Mouse (Mus musculus): ENCODE data around the gene Myo15b. TPM values are rescaled to one million over a fixed set of nuclear protein-coding genes. Genes with fewer than 3 reads are reported as not detected.

Myo15b gene
- polyA plus RNA-seq, 1 experiment from 2014 or later: 0.08 TPM

DNA sequence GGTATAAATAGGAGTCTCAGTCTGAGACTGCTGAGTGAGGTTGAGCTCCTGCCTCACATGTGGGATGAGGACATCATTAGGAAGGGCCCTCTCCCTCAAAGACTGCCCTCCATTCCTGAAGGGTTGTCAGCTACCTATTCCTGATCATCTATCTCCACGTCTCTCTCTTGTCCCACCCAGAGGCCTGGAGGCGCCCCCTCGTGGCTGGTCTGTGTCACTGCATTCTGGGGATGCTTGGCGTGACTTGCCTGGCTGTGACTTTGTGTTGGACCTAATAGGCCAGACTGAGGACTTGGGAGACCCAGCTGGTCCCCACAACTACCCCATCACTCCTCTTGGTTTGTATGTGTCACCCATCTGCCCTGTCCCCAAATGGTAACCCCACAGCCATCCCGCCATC lies 22.8 kb downstream of the Myo15b start:
- no peak overlapping the region for H3K4me2 ChIP-seq (replicated peaks)
- H3K27me3 ChIP-seq: peaks cover 12% of the 10 kb centered on the region; the same call in 1 of the 2 replicates
- 25% methylated on average over 5 of the region's 5 CpGs for WGBS
- no peak for ATAC-seq
- H3K4me1 ChIP-seq (replicated peaks): no peaks in the 10 kb centered on the region
- H3K9me3 ChIP-seq: no peaks in the 10 kb centered on the region
- H3K36me3 ChIP-seq: no peaks in the 10 kb centered on the region
- H3K9ac ChIP-seq (replicated peaks): no peak overlapping the region
- no peak overlapping the region for H3K4me3 ChIP-seq (replicated peaks)
- H3K27ac ChIP-seq: no peak overlapping the region

DNA sequence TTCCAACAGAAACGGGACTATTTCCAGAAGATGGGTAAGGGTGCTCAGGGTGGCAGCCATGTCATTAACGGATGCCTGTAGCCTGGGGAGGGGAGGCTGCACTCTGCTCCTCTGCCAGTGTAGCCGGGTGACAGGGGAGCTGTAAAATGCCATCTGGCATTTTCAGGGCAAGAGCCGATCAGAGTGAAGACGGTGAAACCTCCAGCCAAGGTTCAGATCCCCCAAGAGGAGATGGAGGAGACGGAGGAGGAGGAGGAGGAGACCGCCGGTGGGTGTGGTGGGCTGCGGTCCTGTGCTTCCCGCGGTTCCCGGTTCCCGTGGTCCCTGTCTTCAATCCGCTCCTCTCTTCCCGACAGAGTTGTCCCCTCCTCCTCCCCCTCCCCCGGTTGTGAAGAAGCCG lies 25.0 kb downstream of the Myo15b start:
- Histone ChIP-seq H3K9me3 (no peaks in the 10 kb centered on the region), H3K4me2 (replicated peaks) (no peak overlapping the region), H3K27ac (no peak overlapping the region), H3K4me3 (replicated peaks) (no peak overlapping the region), H3K9ac (replicated peaks) (no peak overlapping the region), H3K36me3 (no peaks in the 10 kb centered on the region), H3K27me3 (peaks cover 12% of the 10 kb centered on the region; the same call in 1 of the 2 replicates), H3K4me1 (replicated peaks) (no peaks in the 10 kb centered on the region)
- 33% methylated on average over 17 of the region's 17 CpGs for WGBS
- ATAC-seq: no peak

- no peaks in the 10 kb centered on the region for H3K4me1 ChIP-seq (replicated peaks)
Measured at GRCm38 (mm10) chr11:115884361-115884760, 26.2 kb downstream of the Myo15b start.

DNA sequence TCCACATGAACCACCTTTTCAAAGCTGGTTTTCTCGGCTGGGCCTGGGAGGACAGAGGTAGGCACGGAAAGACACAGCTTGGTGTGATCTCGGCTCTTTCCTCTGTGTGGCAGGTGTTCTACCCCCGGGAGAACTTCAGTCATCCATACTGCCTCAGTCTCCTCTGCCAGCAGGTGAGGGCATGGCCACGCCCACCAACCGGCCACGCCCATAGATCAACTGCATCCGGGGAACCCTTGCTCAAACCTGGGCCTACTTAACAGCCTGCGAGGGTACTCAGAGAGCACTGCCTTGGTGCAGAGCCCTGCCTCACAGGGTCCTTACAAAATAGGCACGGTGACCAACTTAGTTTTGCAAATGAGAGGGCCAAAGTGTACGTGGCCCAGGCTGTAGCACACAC lies 27.1 kb downstream of the Myo15b start:
- no peak overlapping the region for H3K9ac ChIP-seq (replicated peaks)
- no peaks in the 10 kb centered on the region for H3K9me3 ChIP-seq
- H3K27me3 ChIP-seq: peaks cover 12% of the 10 kb centered on the region; the same call in 1 of the 2 replicates
- no peak overlapping the region for H3K4me2 ChIP-seq (replicated peaks)
- no peak overlapping the region for H3K27ac ChIP-seq
- ATAC-seq: no peak
- WGBS: 81% methylated on average over 11 of the region's 11 CpGs
- H3K4me1 ChIP-seq (replicated peaks): no peaks in the 10 kb centered on the region
- no peaks in the 10 kb centered on the region for H3K36me3 ChIP-seq
- H3K4me3 ChIP-seq (replicated peaks): no peak overlapping the region

More at GRCm38 (mm10) chr11:115884361-115884760, 26.2 kb downstream of the Myo15b start:
- H3K9me3 ChIP-seq: no peaks in the 10 kb centered on the region
- H3K4me3 ChIP-seq (replicated peaks): no peak overlapping the region
- H3K27ac ChIP-seq: no peak overlapping the region
- no peaks in the 10 kb centered on the region for H3K36me3 ChIP-seq
- H3K9ac ChIP-seq (replicated peaks): no peak overlapping the region
- H3K4me2 ChIP-seq (replicated peaks): no peak overlapping the region
- ATAC-seq: no peak
- 92% methylated on average over 3 of the region's 3 CpGs for WGBS
- H3K27me3 ChIP-seq: peaks cover 12% of the 10 kb centered on the region; the same call in 1 of the 2 replicates

GRCm38 (mm10) chr11:115886446-115886845 lies 28.2 kb downstream of the Myo15b start:
- ATAC-seq: no peak
- no peaks in the 10 kb centered on the region for H3K36me3 ChIP-seq
- H3K4me1 ChIP-seq (replicated peaks): no peaks in the 10 kb centered on the region
- WGBS: 94% methylated on average over 11 of the region's 11 CpGs
- no peak overlapping the region for H3K27ac ChIP-seq
- H3K9ac ChIP-seq (replicated peaks): no peak overlapping the region
- no peaks in the 10 kb centered on the region for H3K9me3 ChIP-seq
- no peak overlapping the region for H3K4me2 ChIP-seq (replicated peaks)
- H3K4me3 ChIP-seq (replicated peaks): no peak overlapping the region
- H3K27me3 ChIP-seq: peaks cover 12% of the 10 kb centered on the region; the same call in 1 of the 2 replicates

GRCm38 (mm10) chr11:115888020-115888419 lies 29.8 kb downstream of the Myo15b start:
- ATAC-seq: no peak
- H3K27me3 ChIP-seq: peaks cover 12% of the 10 kb centered on the region; the same call in 1 of the 2 replicates
- no peaks in the 10 kb centered on the region for H3K4me1 ChIP-seq (replicated peaks)
- H3K4me3 ChIP-seq (replicated peaks): no peak overlapping the region
- no peak overlapping the region for H3K9ac ChIP-seq (replicated peaks)
- H3K36me3 ChIP-seq: peaks cover 11% of the 10 kb centered on the region
- WGBS: 85% methylated on average over 5 of the region's 5 CpGs
- no peak overlapping the region for H3K27ac ChIP-seq
- no peak overlapping the region for H3K4me2 ChIP-seq (replicated peaks)
- H3K9me3 ChIP-seq: no peaks in the 10 kb centered on the region

DNA sequence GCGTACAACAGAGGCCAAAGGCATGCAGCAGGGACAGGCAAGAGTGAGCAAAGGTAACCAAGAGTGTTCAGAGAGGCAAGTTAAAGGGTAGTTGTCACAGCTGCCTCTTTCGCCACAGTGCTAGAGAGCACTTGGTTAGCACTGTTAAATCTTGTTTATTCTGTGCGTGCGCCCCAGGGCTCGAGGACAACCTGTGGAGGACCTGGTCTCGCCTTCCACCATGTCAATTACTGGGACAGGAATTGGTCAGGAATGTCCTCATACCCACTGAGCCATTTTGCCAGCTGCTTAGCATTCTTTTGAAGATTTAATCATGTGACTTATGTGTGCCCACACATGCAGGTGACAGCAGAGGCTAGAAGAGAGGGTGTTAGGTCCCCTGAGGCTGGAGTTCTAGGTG lies 31.0 kb downstream of the Myo15b start:
- no peak for ATAC-seq
- no peak overlapping the region for H3K4me3 ChIP-seq (replicated peaks)
- WGBS: 90% methylated on average over 6 of the region's 6 CpGs
- no peak overlapping the region for H3K27ac ChIP-seq
- peaks cover 22% of the 10 kb centered on the region for H3K36me3 ChIP-seq
- H3K9ac ChIP-seq (replicated peaks): no peak overlapping the region
- peaks cover 3% of the 10 kb centered on the region; the same call in 1 of the 2 replicates for H3K27me3 ChIP-seq
- no peaks in the 10 kb centered on the region for H3K9me3 ChIP-seq
- no peaks in the 10 kb centered on the region for H3K4me1 ChIP-seq (replicated peaks)
- no peak overlapping the region for H3K4me2 ChIP-seq (replicated peaks)

DNA sequence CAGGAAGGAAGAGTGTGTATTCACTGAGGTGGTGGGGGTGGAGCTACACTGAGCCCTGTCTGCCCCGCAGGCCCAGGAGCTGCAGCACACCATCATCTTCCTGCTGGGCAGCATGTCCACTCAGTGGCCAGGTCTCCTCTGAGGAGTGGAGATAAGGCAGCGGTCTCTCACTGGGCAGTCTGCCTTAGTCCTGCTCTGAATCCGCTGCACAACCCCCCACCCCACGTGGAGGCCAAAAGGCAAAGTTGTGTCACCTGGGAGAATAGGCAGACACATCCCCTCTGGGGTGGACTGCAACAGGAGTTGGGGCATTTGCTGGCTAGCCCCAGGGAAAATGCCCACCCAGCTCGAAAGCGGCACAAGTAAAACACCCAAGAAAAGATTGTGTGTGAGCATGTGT lies 34.0 kb downstream of the Myo15b start:
- ATAC-seq: no peak
- peaks cover 51% of the 10 kb centered on the region for H3K36me3 ChIP-seq
- H3K27ac ChIP-seq: no peak overlapping the region
- 63% methylated on average over 6 of the region's 6 CpGs for WGBS
- no peaks in the 10 kb centered on the region for H3K27me3 ChIP-seq
- no peak overlapping the region for H3K9ac ChIP-seq (replicated peaks)
- no peak overlapping the region for H3K4me2 ChIP-seq (replicated peaks)
- H3K4me3 ChIP-seq (replicated peaks): no peak overlapping the region
- H3K4me1 ChIP-seq (replicated peaks): no peaks in the 10 kb centered on the region
- H3K9me3 ChIP-seq: no peaks in the 10 kb centered on the region

DNA sequence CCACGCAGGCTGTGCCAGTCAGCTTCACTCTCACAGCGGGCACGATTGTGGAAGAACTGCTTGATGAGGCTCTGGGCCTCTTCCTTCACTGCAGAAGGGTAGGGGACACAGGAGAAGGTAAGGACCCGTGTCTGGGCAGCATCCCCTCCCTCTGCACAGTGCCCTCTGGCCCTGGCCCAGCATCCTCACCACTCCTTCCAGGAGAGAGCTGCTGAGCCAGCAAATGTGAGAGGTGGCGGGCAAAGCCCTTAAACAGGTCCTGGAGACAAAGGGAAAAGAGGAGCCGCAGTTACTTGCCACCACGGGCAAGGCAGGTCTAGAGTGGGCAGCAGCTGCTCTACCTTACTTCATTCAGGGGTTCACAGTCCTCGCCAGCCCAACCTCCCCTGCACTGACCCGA lies 34.9 kb downstream of the Myo15b start:
- WGBS: 91% methylated on average over 9 of the region's 9 CpGs
- Histone ChIP-seq H3K36me3 (peaks cover 51% of the 10 kb centered on the region), H3K27ac (no peak overlapping the region), H3K9ac (replicated peaks) (no peak overlapping the region), H3K4me2 (replicated peaks) (no peak overlapping the region), H3K4me1 (replicated peaks) (no peaks in the 10 kb centered on the region), H3K9me3 (no peaks in the 10 kb centered on the region), H3K4me3 (replicated peaks) (no peak overlapping the region), H3K27me3 (no peaks in the 10 kb centered on the region)
- no peak for ATAC-seq

GRCm38 (mm10) chr11:115894755-115895520 lies 36.7 kb downstream of the Myo15b start:
- WGBS: 73% methylated on average over 14 of the region's 14 CpGs

DNA sequence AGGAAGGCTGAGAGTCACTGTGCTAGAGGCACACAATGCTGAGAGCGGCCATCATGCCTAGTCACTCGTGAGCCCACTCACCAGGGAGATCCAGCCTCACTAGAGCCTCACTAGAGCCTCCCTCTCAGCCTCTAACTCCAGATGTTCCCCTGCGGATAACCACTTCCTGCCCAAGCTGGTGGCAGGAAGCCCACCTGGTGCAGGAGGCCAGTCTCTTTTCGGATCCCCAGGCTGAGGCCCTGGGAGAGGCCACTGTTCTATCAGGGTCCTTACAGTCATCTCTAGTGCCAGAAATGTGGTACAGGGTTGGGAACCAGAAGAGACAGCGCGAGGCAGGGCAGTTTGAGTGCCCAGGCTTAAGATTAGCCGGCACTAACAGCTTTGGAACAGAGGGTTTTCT lies 40.2 kb downstream of the Myo15b start:
- Histone ChIP-seq H3K4me1 (replicated peaks) (peaks cover 16% of the 10 kb centered on the region), H3K27me3 (no peaks in the 10 kb centered on the region), H3K4me2 (replicated peaks) (no peak overlapping the region), H3K27ac (no peak overlapping the region), H3K9me3 (no peaks in the 10 kb centered on the region), H3K36me3 (peaks cover 36% of the 10 kb centered on the region), H3K9ac (replicated peaks) (no peak overlapping the region), H3K4me3 (replicated peaks) (no peak overlapping the region)
- ATAC-seq: no peak
- WGBS: 93% methylated on average over 7 of the region's 7 CpGs

More at GRCm38 (mm10) chr11:115894755-115895520, 36.7 kb downstream of the Myo15b start:
- Histone ChIP-seq H3K27ac (no peak overlapping the region), H3K27me3 (no peaks in the 10 kb centered on the region), H3K4me2 (replicated peaks) (no peak overlapping the region), H3K36me3 (peaks cover 51% of the 10 kb centered on the region), H3K9me3 (no peaks in the 10 kb centered on the region), H3K9ac (replicated peaks) (0 out of 2 replicates have a peak overlapping the region, but pooled peaks have one; percentile 10), H3K4me3 (replicated peaks) (no peak overlapping the region), H3K4me1 (replicated peaks) (peaks cover 3% of the 10 kb centered on the region)
- no peak for ATAC-seq

- H3K4me1 ChIP-seq (replicated peaks): peaks cover 19% of the 10 kb centered on the region
- no peak overlapping the region for H3K9ac ChIP-seq (replicated peaks)
- H3K27ac ChIP-seq: no peak overlapping the region
- no peak overlapping the region for H3K4me3 ChIP-seq (replicated peaks)
- H3K27me3 ChIP-seq: no peaks in the 10 kb centered on the region
- H3K4me2 ChIP-seq (replicated peaks): no peak overlapping the region
- no peak for ATAC-seq
- WGBS: 23% methylated on average over 4 of the region's 4 CpGs
- no peaks in the 10 kb centered on the region for H3K9me3 ChIP-seq
- H3K36me3 ChIP-seq: peaks cover 32% of the 10 kb centered on the region
Measured at GRCm38 (mm10) chr11:115898886-115899285, 40.7 kb downstream of the Myo15b start.

All from midbrain, embryonic 13.5 days (tissue).